Mouse (Mus musculus): Measurements from ENCODE around the gene Lypd1.

Gene Lypd1

GRCm38 (mm10) chr1:125912601-125913600 lies at the start of gene Lypd1:
Lypd1 (minus strand) TSS chr1:125913101.
- DNase-seq (ENCODE audit: low read depth in 2 of 2, low spot score in 2 of 2): no peak

- no peak for DNase-seq (ENCODE audit: low read depth in 2 of 2, low spot score in 2 of 2)
Observed at GRCm38 (mm10) chr1:125951026-125951425, 38.1 kb upstream of the Lypd1 start.

- DNase-seq (ENCODE audit: low read depth in 2 of 2, low spot score in 2 of 2): no peak
Observed at GRCm38 (mm10) chr1:125949076-125949475, 36.2 kb upstream of the Lypd1 start.

- DNase-seq (ENCODE audit: low read depth in 2 of 2, low spot score in 2 of 2): no peak
Observed at GRCm38 (mm10) chr1:125945136-125945535, 32.2 kb upstream of the Lypd1 start.

GRCm38 (mm10) chr1:125943305-125943704 lies 30.4 kb upstream of the Lypd1 start:
- no peak for DNase-seq (ENCODE audit: low read depth in 2 of 2, low spot score in 2 of 2)

GRCm38 (mm10) chr1:125925486-125925885 lies 12.6 kb upstream of the Lypd1 start:
- no peak for DNase-seq (ENCODE audit: low read depth in 2 of 2, low spot score in 2 of 2)

GRCm38 (mm10) chr1:125923062-125923461 lies 10.2 kb upstream of the Lypd1 start:
- DNase-seq (ENCODE audit: low read depth in 2 of 2, low spot score in 2 of 2): no peak

GRCm38 (mm10) chr1:125920696-125921095 lies 7.8 kb upstream of the Lypd1 start:
- DNase-seq (ENCODE audit: low read depth in 2 of 2, low spot score in 2 of 2): no peak

- DNase-seq (ENCODE audit: low read depth in 2 of 2, low spot score in 2 of 2): no peak
Observed at GRCm38 (mm10) chr1:125911901-125912445, 928 bp downstream of the Lypd1 start.

GRCm38 (mm10) chr1:125911337-125911900 lies 1.5 kb downstream of the Lypd1 start:
- DNase-seq (ENCODE audit: low read depth in 2 of 2, low spot score in 2 of 2): no peak

GRCm38 (mm10) chr1:125910871-125911265 lies 2.0 kb downstream of the Lypd1 start:
- DNase-seq (ENCODE audit: low read depth in 2 of 2, low spot score in 2 of 2): no peak

GRCm38 (mm10) chr1:125910211-125910870 lies 2.6 kb downstream of the Lypd1 start:
- no peak for DNase-seq (ENCODE audit: low read depth in 2 of 2, low spot score in 2 of 2)

- no peak for DNase-seq (ENCODE audit: low read depth in 2 of 2, low spot score in 2 of 2)
Observed at GRCm38 (mm10) chr1:125893158-125893557, 19.7 kb downstream of the Lypd1 start.

GRCm38 (mm10) chr1:125870056-125870455 lies 42.8 kb downstream of the Lypd1 start:
- DNase-seq (ENCODE audit: low read depth in 2 of 2, low spot score in 2 of 2): no peak

- DNase-seq (ENCODE audit: low read depth in 2 of 2, low spot score in 2 of 2): no peak
Observed at GRCm38 (mm10) chr1:125858631-125859030, 54.3 kb downstream of the Lypd1 start.

GRCm38 (mm10) chr1:125854646-125855045 lies 58.3 kb downstream of the Lypd1 start:
- DNase-seq (ENCODE audit: low read depth in 2 of 2, low spot score in 2 of 2): no peak

- no peak for DNase-seq (ENCODE audit: low read depth in 2 of 2, low spot score in 2 of 2)
Observed at GRCm38 (mm10) chr1:125839746-125840392, 73.0 kb downstream of the Lypd1 start.

GRCm38 (mm10) chr1:125837507-125837906 lies 75.4 kb downstream of the Lypd1 start:
- no peak for DNase-seq (ENCODE audit: low read depth in 2 of 2, low spot score in 2 of 2)

GRCm38 (mm10) chr1:125823611-125824010 lies 89.3 kb downstream of the Lypd1 start:
- no peak for DNase-seq (ENCODE audit: low read depth in 2 of 2, low spot score in 2 of 2)

- DNase-seq (ENCODE audit: low read depth in 2 of 2, low spot score in 2 of 2): no peak
Observed at GRCm38 (mm10) chr1:125821101-125821500, 91.8 kb downstream of the Lypd1 start.

All from CD8-positive naive resting alpha-beta T cell, adult 2 months (primary cell).